In the genomic region with DNA sequence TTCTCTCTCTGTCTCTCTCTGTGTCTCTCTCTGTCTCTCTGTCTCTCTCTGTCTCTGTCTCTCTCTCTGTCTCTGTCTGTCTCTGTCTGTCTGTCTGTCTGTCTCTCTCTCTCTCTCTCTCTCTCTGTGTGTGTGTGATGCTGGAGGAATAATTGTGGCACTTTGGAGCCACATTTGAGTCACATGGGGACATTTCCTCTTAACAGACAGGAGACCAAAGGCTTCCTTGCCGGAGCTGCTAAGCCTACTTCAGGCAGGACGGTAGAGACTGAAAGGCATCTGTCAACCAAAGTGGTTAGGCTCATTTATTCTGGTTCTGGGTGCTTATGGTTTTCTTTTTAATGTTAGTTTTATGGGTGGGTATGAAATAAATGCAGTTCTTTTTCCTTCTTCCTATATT, we compare ENCODE assay signal across 8 mouse cellular contexts.
DNase-seq lines count a peak whose midpoint lies in the region; ATAC-seq and TF ChIP-seq lines count a peak whose summit lies in the region.
"Not testable (repeated sequence)": the region's sequence is repeated elsewhere in the genome, so short reads cannot be mapped to it uniquely, and the experiment has no call there.

No protein-coding gene starts in this region.

- H3K9me3 ChIP-seq in forebrain, embryonic 15.5 days; hindbrain, embryonic 11.5 days (ENCODE audit: control insufficient read depth, low read length); kidney, embryonic 15.5 days (replicated peaks); liver, embryonic 13.5 days (replicated peaks); midbrain, embryonic 11.5 days (ENCODE audit: control insufficient read depth, low read length): not testable (repeated sequence)

- H3K9ac ChIP-seq in forebrain, embryonic 15.5 days (replicated peaks), result peak overlapping the region; percentile 32; the same call in 1 of the 2 replicates
- H3K9ac ChIP-seq in hindbrain, embryonic 11.5 days (ENCODE audit: low read depth, low read length), result peak overlapping the region; percentile 49
- peak overlapping the region; percentile 51 for H3K9ac ChIP-seq in kidney, embryonic 15.5 days
- peak overlapping the region; percentile 90 for H3K9ac ChIP-seq in liver, embryonic 13.5 days
- H3K9ac ChIP-seq in midbrain, embryonic 11.5 days (ENCODE audit: low read length), result peak overlapping the region; percentile 70

- not testable (repeated sequence) for TF ChIP-seq CTCF in cortical plate, adult 2 months (IDR thresholded peaks at IDR 0.05; ENCODE audit: extremely low read depth, insufficient read depth, low read length); olfactory bulb, adult 2 months (IDR thresholded peaks at IDR 0.05; ENCODE audit: insufficient read depth, low read depth, low read length)

- H3K36me3 ChIP-seq in forebrain, embryonic 15.5 days; hindbrain, embryonic 11.5 days (ENCODE audit: control insufficient read depth, insufficient read depth, low read length); kidney, embryonic 15.5 days; midbrain, embryonic 11.5 days (ENCODE audit: control insufficient read depth, insufficient read depth, low read length): not testable (repeated sequence)
- peaks cover 39% of the 10 kb centered on the region for H3K36me3 ChIP-seq in liver, embryonic 13.5 days

- WGBS in forebrain, embryonic 15.5 days, result 7% methylated on average over 2 of the region's 2 CpGs
- WGBS in hindbrain, embryonic 11.5 days, result 19% methylated on average over 2 of the region's 2 CpGs
- WGBS in kidney, embryonic 15.5 days, result 6% methylated on average over 2 of the region's 2 CpGs
- 2% methylated on average over 2 of the region's 2 CpGs for WGBS in liver, embryonic 13.5 days (ENCODE audit: insufficient replicate concordance)
- 13% methylated on average over 2 of the region's 2 CpGs for WGBS in midbrain, embryonic 11.5 days
- WGBS in olfactory bulb, adult 2 months, result 46% methylated on average over 2 of the region's 2 CpGs

- ATAC-seq in forebrain, embryonic 15.5 days (replicated peaks); hindbrain, embryonic 11.5 days (ENCODE audit: low FRiP score); kidney, embryonic 15.5 days (replicated peaks; ENCODE audit: low FRiP score); liver, embryonic 13.5 days (ENCODE audit: low read depth); midbrain, embryonic 11.5 days (ENCODE audit: low FRiP score): not testable (repeated sequence)

- H3K27me3 ChIP-seq in forebrain, embryonic 15.5 days; hindbrain, embryonic 11.5 days (ENCODE audit: control insufficient read depth, insufficient read depth, low read length); kidney, embryonic 15.5 days; liver, embryonic 13.5 days; midbrain, embryonic 11.5 days (ENCODE audit: control insufficient read depth, insufficient read depth, low read length): not testable (repeated sequence)

- not testable (repeated sequence) for H3K27ac ChIP-seq in cortical plate, adult 2 months (ENCODE audit: insufficient read depth, low read length); midbrain, embryonic 11.5 days (ENCODE audit: low read depth, low read length)
- H3K27ac ChIP-seq in forebrain, embryonic 15.5 days (replicated peaks), result peak overlapping the region; percentile 57
- H3K27ac ChIP-seq in hindbrain, embryonic 11.5 days (ENCODE audit: low read depth, low read length), result 0 out of 2 replicates have a peak overlapping the region, but pooled peaks have one; percentile 6
- peak overlapping the region; percentile 98 for H3K27ac ChIP-seq in kidney, embryonic 15.5 days
- peak overlapping the region; percentile 99 for H3K27ac ChIP-seq in liver, embryonic 13.5 days
- peak overlapping the region; percentile 72 for H3K27ac ChIP-seq in olfactory bulb, adult 2 months (ENCODE audit: insufficient read depth, low read depth, low read length)

- not testable (repeated sequence) for H3K4me1 ChIP-seq in cortical plate, adult 2 months (ENCODE audit: control insufficient read depth, insufficient read depth, low read length)
- peaks cover 72% of the 10 kb centered on the region for H3K4me1 ChIP-seq in forebrain, embryonic 15.5 days
- peaks cover 17% of the 10 kb centered on the region for H3K4me1 ChIP-seq in hindbrain, embryonic 11.5 days (replicated peaks; ENCODE audit: control insufficient read depth, insufficient read depth, low read length)
- peaks cover 81% of the 10 kb centered on the region for H3K4me1 ChIP-seq in kidney, embryonic 15.5 days
- H3K4me1 ChIP-seq in liver, embryonic 13.5 days (replicated peaks), result peaks cover 82% of the 10 kb centered on the region
- H3K4me1 ChIP-seq in midbrain, embryonic 11.5 days (ENCODE audit: control insufficient read depth, insufficient read depth, low read length), result peaks cover 55% of the 10 kb centered on the region
- peaks cover 21% of the 10 kb centered on the region for H3K4me1 ChIP-seq in olfactory bulb, adult 2 months (ENCODE audit: control insufficient read depth, insufficient read depth, low read length)

- H3K4me3 ChIP-seq in cortical plate, adult 2 months (ENCODE audit: insufficient read depth, low read length), result peak overlapping the region; percentile 19; the same call in 1 of the 2 replicates
- H3K4me3 ChIP-seq in forebrain, embryonic 15.5 days, result peak overlapping the region; percentile 45
- peak overlapping the region; percentile 39 for H3K4me3 ChIP-seq in hindbrain, embryonic 11.5 days (ENCODE audit: low read depth, low read length)
- H3K4me3 ChIP-seq in kidney, embryonic 15.5 days (replicated peaks), result peak overlapping the region; percentile 56
- H3K4me3 ChIP-seq in liver, embryonic 13.5 days (replicated peaks), result peak overlapping the region; percentile 73
- H3K4me3 ChIP-seq in midbrain, embryonic 11.5 days (ENCODE audit: low read depth, low read length), result peak overlapping the region; percentile 40
- H3K4me3 ChIP-seq in olfactory bulb, adult 2 months (ENCODE audit: insufficient read depth, low read depth, low read length), result not testable (repeated sequence)

- H3K4me2 ChIP-seq in forebrain, embryonic 15.5 days (replicated peaks), result peak overlapping the region; percentile 56
- H3K4me2 ChIP-seq in hindbrain, embryonic 11.5 days (replicated peaks; ENCODE audit: low read depth, low read length), result peak overlapping the region; percentile 70
- H3K4me2 ChIP-seq in kidney, embryonic 15.5 days, result peak overlapping the region; percentile 71
- H3K4me2 ChIP-seq in liver, embryonic 13.5 days, result peak overlapping the region; percentile 92
- H3K4me2 ChIP-seq in midbrain, embryonic 11.5 days, result peak overlapping the region; percentile 55

- DNase-seq in 416B (ENCODE audit: low read depth), result peak; percentile 66
- DNase-seq in hindbrain, embryonic 11.5 days (ENCODE audit: low spot score); liver, embryonic 13.5 days; midbrain, embryonic 11.5 days (ENCODE audit: low spot score, missing footprints): not testable (repeated sequence)

- TF ChIP-seq POLR2A in cortical plate, adult 2 months (IDR thresholded peaks at IDR 0.05; ENCODE audit: extremely low read depth, insufficient read depth, low read length); olfactory bulb, adult 2 months (IDR thresholded peaks at IDR 0.05; ENCODE audit: insufficient read depth, low read depth, low read length): not testable (repeated sequence)

Comparison
In these comparisons a context has a peak if more than half of its experiments do, and no peak if none do; other contexts are left out.
1. H3K9ac ChIP-seq: peak in every context shown above with its lines; median percentile 90 in liver, embryonic 13.5 days; 70 in midbrain, embryonic 11.5 days; 51 in kidney, embryonic 15.5 days; 49 in hindbrain, embryonic 11.5 days; 32 in forebrain, embryonic 15.5 days.